Mouse (Mus musculus) embryonic facial prominence, embryonic 11.5 days (tissue): ENCODE measurements around the gene R3hdm4. TPM values are rescaled to one million over a fixed set of nuclear protein-coding genes. Genes with fewer than 3 reads are reported as not detected.

Source experiments
- ATAC-seq: fragments of 200-750 bp; cut with Nextera tagmentation; replicated peaks from 2 replicates; pipeline ENCODE4 v1.8.0; 2017; ENCODE audit warnings: low read depth; ENCODE audit not compliant: insufficient number of reproducible peaks, low FRiP score, low TSS enrichment
- DNase-seq: peaks from one replicate; pipeline ENCODE4 v3.0.0-alpha.2; 2015; ENCODE audit warnings: low spot score
- H3K27ac ChIP-seq: fragments of 300-500 bp; sonication (generic); replicated peaks from 2 replicates; pipeline ENCODE4 v1.5.1; 2014; ENCODE audit warnings: mild to moderate bottlenecking, low read depth, low read length, control low read depth
- H3K27me3 ChIP-seq: fragments of 300-500 bp; sonication (generic); 2 replicates; pipeline ENCODE4 v1.6.1; 2014; ENCODE audit warnings: mild to moderate bottlenecking, low read length, moderate library complexity, mixed read lengths; ENCODE audit not compliant: control insufficient read depth, insufficient read depth
- H3K36me3 ChIP-seq: fragments of 300-500 bp; sonication (generic); replicated peaks from 2 replicates; pipeline ENCODE4 v1.6.1; 2014; ENCODE audit warnings: low read depth, mild to moderate bottlenecking, low read length, moderate library complexity, mixed read lengths; ENCODE audit not compliant: control insufficient read depth, insufficient read depth
- H3K4me1 ChIP-seq: fragments of 300-500 bp; sonication (generic); 2 replicates; pipeline ENCODE4 v1.6.1; 2014; ENCODE audit warnings: low read length, mixed read lengths; ENCODE audit not compliant: control insufficient read depth, insufficient read depth
- H3K4me2 ChIP-seq: fragments of 300-500 bp; sonication (generic); 2 replicates; pipeline ENCODE4 v1.6.1; 2014; ENCODE audit warnings: low read depth, mild to moderate bottlenecking, control low read depth, low read length, moderate library complexity
- H3K4me3 ChIP-seq: fragments of 300-500 bp; sonication (generic); 2 replicates; pipeline ENCODE4 v1.5.1; 2014; ENCODE audit warnings: low read depth, low read length, control low read depth
- H3K9ac ChIP-seq: fragments of 300-500 bp; sonication (generic); replicated peaks from 2 replicates; pipeline ENCODE4 v1.6.1; 2014; ENCODE audit warnings: mild to moderate bottlenecking, control low read depth, low read length
- H3K9me3 ChIP-seq: fragments of 300-500 bp; sonication (generic); replicated peaks from 2 replicates; pipeline ENCODE4 v1.6.1; 2016; ENCODE audit warnings: mild to moderate bottlenecking, low read length, inconsistent platforms, mixed read lengths; ENCODE audit not compliant: control insufficient read depth
- WGBS: fragments of 180-500 bp; shearing (Covaris S2); extraction: QIAGEN DNeasy Blood & Tissue Kit; methylation state at CpG from one replicate; pipeline ENCODE4 v1.1.7; 2014; 5-methylcytosine and 5-hydroxymethylcytosine counted together
- polyA plus RNA-seq: library from polyadenylated mRNA; unstranded; fragments of >200 nt; fragmentation: Nextera tagmentation; extraction: Ambion mirVana; gene quantifications from 2 replicates; pipeline ENCODE4 v1.2.1, GENCODE M21; 2014

R3hdm4 gene
- polyA plus RNA-seq, 1 experiment from 2014 or later, result 116 TPM

- WGBS, result 92% methylated on average over 4 of the region's 4 CpGs
- Histone ChIP-seq H3K27ac (no peak within 1 kb of the TSS), H3K36me3 (peaks cover 2% of the 10 kb centered on the region; the same call in 1 of the 2 replicates), H3K9me3 (no peaks in the 10 kb centered on the region), H3K4me1 (no peaks in the 10 kb centered on the region; the same call in 1 of the 2 replicates), H3K27me3 (no peaks in the 10 kb centered on the region), H3K9ac (no peak within 1 kb of the TSS), H3K4me2 (no peak within 1 kb of the TSS), H3K4me3 (no peak within 1 kb of the TSS)
- DNase-seq (no peak), ATAC-seq (no peak)
These were observed 10.5 kb downstream of the R3hdm4 start, which contains the start of gene Gm26602 for GRCm38 (mm10) chr10:79910556-79910955. Gene Gm26602, plus strand, starts transcription at chr10:79910856.

- Histone ChIP-seq H3K4me1 (no peaks in the 10 kb centered on the region; the same call in 1 of the 2 replicates), H3K4me2 (no peak overlapping the region), H3K36me3 (peaks cover 7% of the 10 kb centered on the region), H3K9me3 (no peaks in the 10 kb centered on the region), H3K9ac (no peak overlapping the region), H3K4me3 (no peak overlapping the region), H3K27me3 (no peaks in the 10 kb centered on the region), H3K27ac (no peak overlapping the region; the same call in 1 of the 2 replicates)
- no peak for DNase-seq
- ATAC-seq, result peak; percentile 23; the same call in 1 of the 2 replicates
- WGBS, result 26% methylated on average over 14 of the region's 14 CpGs
These were observed 11.7 kb downstream of the R3hdm4 start for GRCm38 (mm10) chr10:79909092-79909922.

- Histone ChIP-seq H3K9me3 (no peaks in the 10 kb centered on the region), H3K4me2 (peak within 1 kb of the TSS; percentile 40), H3K36me3 (peaks cover 7% of the 10 kb centered on the region), H3K4me1 (no peaks in the 10 kb centered on the region; the same call in 1 of the 2 replicates), H3K27ac (peak within 1 kb of the TSS; percentile 95), H3K4me3 (peak within 1 kb of the TSS; percentile 61), H3K9ac (peak within 1 kb of the TSS; percentile 89), H3K27me3 (no peaks in the 10 kb centered on the region)
- peak; percentile 84 for ATAC-seq
- DNase-seq, result peak; percentile 97
- 2% methylated on average over 49 of the region's 52 CpGs for WGBS
These were observed 12.6 kb downstream of the R3hdm4 start, which contains the start of gene Med16 for GRCm38 (mm10) chr10:79908167-79909091. Gene Med16, minus strand, starts transcription at chr10:79908923.

- Histone ChIP-seq H3K4me1 (no peaks in the 10 kb centered on the region; the same call in 1 of the 2 replicates), H3K9ac (no peak overlapping the region), H3K27ac (no peak overlapping the region), H3K9me3 (no peaks in the 10 kb centered on the region), H3K36me3 (peaks cover 13% of the 10 kb centered on the region), H3K4me2 (no peak overlapping the region), H3K27me3 (no peaks in the 10 kb centered on the region), H3K4me3 (no peak overlapping the region)
- ATAC-seq (no peak), DNase-seq (no peak)
- 95% methylated on average over 10 of the region's 10 CpGs for WGBS
These were observed 13.6 kb downstream of the R3hdm4 start for GRCm38 (mm10) chr10:79907415-79907814.

- ATAC-seq, result no peak
- no peak for DNase-seq
- Histone ChIP-seq H3K9me3 (no peaks in the 10 kb centered on the region), H3K9ac (no peak overlapping the region), H3K4me3 (no peak overlapping the region), H3K36me3 (peaks cover 14% of the 10 kb centered on the region), H3K27me3 (no peaks in the 10 kb centered on the region), H3K4me1 (no peaks in the 10 kb centered on the region; the same call in 1 of the 2 replicates), H3K4me2 (no peak overlapping the region), H3K27ac (no peak overlapping the region)
- WGBS, result 91% methylated on average over 9 of the region's 9 CpGs
These were observed 14.3 kb downstream of the R3hdm4 start for GRCm38 (mm10) chr10:79906712-79907111.

GRCm38 (mm10) chr10:79900951-79901410 is 20.0 kb downstream of the R3hdm4 start:
- DNase-seq, result no peak
- Histone ChIP-seq H3K27ac (no peak overlapping the region), H3K4me1 (no peaks in the 10 kb centered on the region), H3K27me3 (no peaks in the 10 kb centered on the region), H3K4me2 (no peak overlapping the region), H3K9ac (no peak overlapping the region), H3K4me3 (no peak overlapping the region), H3K9me3 (no peaks in the 10 kb centered on the region; the same call in 1 of the 2 replicates), H3K36me3 (peaks cover 13% of the 10 kb centered on the region)
- 0 out of 2 replicates have a peak, but pooled peaks have one; percentile 17 for ATAC-seq
- WGBS, result 54% methylated on average over 2 of the region's 2 CpGs

GRCm38 (mm10) chr10:79897316-79898245 is 23.4 kb downstream of the R3hdm4 start:
- H3K36me3 ChIP-seq, result peaks cover 6% of the 10 kb centered on the region
- 51% methylated on average over 20 of the region's 20 CpGs for WGBS
- H3K27ac ChIP-seq, result no peak overlapping the region
- no peaks in the 10 kb centered on the region for H3K4me1 ChIP-seq
- peak overlapping the region; percentile 13; the same call in 1 of the 2 replicates for H3K9ac ChIP-seq
- H3K27me3 ChIP-seq, result no peaks in the 10 kb centered on the region
- no peak overlapping the region for H3K4me2 ChIP-seq
- ATAC-seq, result no peak
- DNase-seq, result no peak
- H3K9me3 ChIP-seq, result no peaks in the 10 kb centered on the region; the same call in 1 of the 2 replicates
- no peak overlapping the region for H3K4me3 ChIP-seq
